ENCODE assay signal across 23 mouse cellular contexts in the genomic region with DNA sequence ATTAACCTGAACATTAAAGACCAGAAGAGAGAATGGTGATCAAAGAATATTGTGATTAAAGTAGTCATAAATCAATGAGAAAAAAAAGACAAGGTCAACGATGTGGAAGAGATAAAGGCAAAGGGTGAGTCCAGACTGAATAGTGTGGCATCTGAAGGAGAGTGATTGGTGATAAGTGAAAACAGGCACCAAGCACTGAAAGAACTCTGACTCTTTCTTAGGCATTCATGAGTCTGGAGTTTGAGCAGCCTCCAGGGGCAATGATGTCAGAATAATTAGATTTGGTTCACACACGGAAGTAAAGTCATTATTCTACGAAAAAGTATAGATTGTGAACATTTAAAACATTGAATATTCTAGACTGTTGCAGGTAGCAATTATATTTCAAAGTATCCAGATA.
DNase-seq lines count a peak whose midpoint lies in the region; ATAC-seq lines count a peak whose summit lies in the region.
"Had no signal": no experiment of that assay in that cellular context is flagged by ENCODE, and none has a peak within 500 bp of the region (broad histone marks: within the 10 kb centered on the region; RNA-seq: fewer than 3 reads in every experiment).

No protein-coding gene starts in this region.

- no peak overlapping the region for H3K4me2 ChIP-seq in embryonic facial prominence, embryonic 11.5 days (ENCODE audit: low read depth, low read length)
- no peak overlapping the region for H3K4me2 ChIP-seq in hindbrain, embryonic 11.5 days (replicated peaks; ENCODE audit: low read depth, low read length)
- no peak overlapping the region for H3K4me2 ChIP-seq in hindbrain, embryonic 14.5 days (replicated peaks)
- H3K4me2 ChIP-seq in neural tube, embryonic 11.5 days (ENCODE audit: low read depth) = no peak overlapping the region
- H3K4me2 ChIP-seq: embryonic facial prominence, embryonic 13.5 days; heart, embryonic 12.5 days had no signal

- no peaks in the 10 kb centered on the region for H3K27me3 ChIP-seq in embryonic facial prominence, embryonic 11.5 days (ENCODE audit: control insufficient read depth, insufficient read depth, low read length)
- no peaks in the 10 kb centered on the region for H3K27me3 ChIP-seq in embryonic facial prominence, embryonic 10.5 days (replicated peaks; ENCODE audit: low read depth, poor library complexity, severe bottlenecking)
- H3K27me3 ChIP-seq in hindbrain, embryonic 11.5 days (ENCODE audit: control insufficient read depth, insufficient read depth, low read length) = no peaks in the 10 kb centered on the region
- H3K27me3 ChIP-seq in hindbrain, embryonic 14.5 days (ENCODE audit: control insufficient read depth, insufficient read depth, low read length) = no peaks in the 10 kb centered on the region
- H3K27me3 ChIP-seq in neural tube, embryonic 11.5 days (ENCODE audit: control insufficient read depth, insufficient read depth, low read length) = no peaks in the 10 kb centered on the region
- H3K27me3 ChIP-seq: embryonic facial prominence, embryonic 13.5 days; heart, embryonic 12.5 days had no signal

- H3K4me3 ChIP-seq in embryonic facial prominence, embryonic 11.5 days (ENCODE audit: low read depth, low read length) = no peak overlapping the region
- H3K4me3 ChIP-seq in embryonic facial prominence, embryonic 10.5 days = no peak overlapping the region
- H3K4me3 ChIP-seq in hindbrain, embryonic 11.5 days (ENCODE audit: low read depth, low read length) = no peak overlapping the region
- H3K4me3 ChIP-seq in hindbrain, embryonic 14.5 days (replicated peaks; ENCODE audit: low read length) = no peak overlapping the region
- no peak overlapping the region for H3K4me3 ChIP-seq in neural tube, embryonic 11.5 days (ENCODE audit: low read depth, low read length)
- H3K4me3 ChIP-seq: embryonic facial prominence, embryonic 13.5 days; gastrocnemius, adult 2 months; heart, embryonic 12.5 days; hindbrain, embryonic 10.5 days had no signal

- no peak overlapping the region for H3K9ac ChIP-seq in embryonic facial prominence, embryonic 11.5 days (replicated peaks; ENCODE audit: low read length)
- H3K9ac ChIP-seq in hindbrain, embryonic 11.5 days (ENCODE audit: low read depth, low read length) = no peak overlapping the region
- no peak overlapping the region for H3K9ac ChIP-seq in hindbrain, embryonic 14.5 days
- no peak overlapping the region for H3K9ac ChIP-seq in neural tube, embryonic 11.5 days (ENCODE audit: low read length)
- H3K9ac ChIP-seq: embryonic facial prominence, embryonic 13.5 days; heart, embryonic 12.5 days had no signal

- no peaks in the 10 kb centered on the region for H3K9me3 ChIP-seq in embryonic facial prominence, embryonic 11.5 days (replicated peaks; ENCODE audit: control insufficient read depth, low read length)
- H3K9me3 ChIP-seq in embryonic facial prominence, embryonic 10.5 days = no peaks in the 10 kb centered on the region
- H3K9me3 ChIP-seq in hindbrain, embryonic 11.5 days (ENCODE audit: control insufficient read depth, low read length) = no peaks in the 10 kb centered on the region
- no peaks in the 10 kb centered on the region for H3K9me3 ChIP-seq in hindbrain, embryonic 14.5 days (ENCODE audit: control insufficient read depth, low read length)
- no peaks in the 10 kb centered on the region for H3K9me3 ChIP-seq in neural tube, embryonic 11.5 days (ENCODE audit: control insufficient read depth, low read length)
- H3K9me3 ChIP-seq: embryonic facial prominence, embryonic 13.5 days; G1E; heart, embryonic 12.5 days; hindbrain, embryonic 10.5 days had no signal

- H3K27ac ChIP-seq in embryonic facial prominence, embryonic 11.5 days (replicated peaks; ENCODE audit: low read depth, low read length) = no peak overlapping the region
- H3K27ac ChIP-seq in embryonic facial prominence, embryonic 10.5 days (replicated peaks) = no peak overlapping the region
- no peak overlapping the region for H3K27ac ChIP-seq in hindbrain, embryonic 11.5 days (ENCODE audit: low read depth, low read length)
- no peak overlapping the region for H3K27ac ChIP-seq in hindbrain, embryonic 14.5 days
- H3K27ac ChIP-seq in neural tube, embryonic 11.5 days (ENCODE audit: low read depth, low read length) = no peak overlapping the region
- H3K27ac ChIP-seq: embryonic facial prominence, embryonic 13.5 days; gastrocnemius, adult 2 months; hindbrain, embryonic 10.5 days had no signal

- no peaks in the 10 kb centered on the region for H3K4me1 ChIP-seq in embryonic facial prominence, embryonic 11.5 days (ENCODE audit: control insufficient read depth, insufficient read depth, low read length)
- H3K4me1 ChIP-seq in embryonic facial prominence, embryonic 10.5 days = no peaks in the 10 kb centered on the region
- H3K4me1 ChIP-seq in hindbrain, embryonic 11.5 days (replicated peaks; ENCODE audit: control insufficient read depth, insufficient read depth, low read length) = no peaks in the 10 kb centered on the region
- H3K4me1 ChIP-seq in hindbrain, embryonic 14.5 days (replicated peaks; ENCODE audit: control insufficient read depth, insufficient read depth, low read length) = no peaks in the 10 kb centered on the region
- no peaks in the 10 kb centered on the region for H3K4me1 ChIP-seq in neural tube, embryonic 11.5 days (ENCODE audit: control insufficient read depth, insufficient read depth, low read length)
- H3K4me1 ChIP-seq: embryonic facial prominence, embryonic 13.5 days; heart, embryonic 12.5 days; hindbrain, embryonic 10.5 days had no signal

- peak; percentile 49 for DNase-seq in embryonic facial prominence, embryonic 11.5 days (ENCODE audit: low spot score)
- DNase-seq in embryonic facial prominence, embryonic 10.5 days (ENCODE audit: low spot score) = no peak
- peak; percentile 11 for DNase-seq in hindbrain, embryonic 11.5 days (ENCODE audit: low spot score)
- no peak for DNase-seq in hindbrain, embryonic 14.5 days (ENCODE audit: low spot score)
- no peak for DNase-seq in neural tube, embryonic 11.5 days (ENCODE audit: low spot score)
- no peak for DNase-seq in neural tube, embryonic 10.5 days (ENCODE audit: extremely low spot score, low spot score)
- DNase-seq in embryo, embryonic 9.5 days (ENCODE audit: extremely low spot score) = peak; percentile 12
- no peak for DNase-seq in urinary bladder, adult 2 months (ENCODE audit: low spot score)
- DNase-seq: adrenal gland, adult 8-10 months; adrenal gland, postnatal 36 days; B cell, adult 2 months; cerebellum, adult 11 months; cerebellum, adult 8-10 months; cerebellum, postnatal 14 days; gastrocnemius, adult 2 months; gastrocnemius, postnatal 25 days had no signal

- H3K36me3 ChIP-seq in embryonic facial prominence, embryonic 11.5 days (replicated peaks; ENCODE audit: control insufficient read depth, insufficient read depth, low read depth, low read length) = no peaks in the 10 kb centered on the region
- no peaks in the 10 kb centered on the region for H3K36me3 ChIP-seq in embryonic facial prominence, embryonic 10.5 days (replicated peaks)
- H3K36me3 ChIP-seq in hindbrain, embryonic 11.5 days (ENCODE audit: control insufficient read depth, insufficient read depth, low read length) = no peaks in the 10 kb centered on the region
- H3K36me3 ChIP-seq in hindbrain, embryonic 14.5 days (replicated peaks; ENCODE audit: control insufficient read depth, insufficient read depth) = no peaks in the 10 kb centered on the region
- no peaks in the 10 kb centered on the region for H3K36me3 ChIP-seq in neural tube, embryonic 11.5 days (ENCODE audit: control insufficient read depth, insufficient read depth, low read length)
- H3K36me3 ChIP-seq: embryonic facial prominence, embryonic 13.5 days; G1E; heart, embryonic 12.5 days; hindbrain, embryonic 10.5 days had no signal

- no peak for ATAC-seq in embryonic facial prominence, embryonic 11.5 days (replicated peaks; ENCODE audit: insufficient number of reproducible peaks, low FRiP score, low TSS enrichment, low read depth)
- ATAC-seq in hindbrain, embryonic 11.5 days (ENCODE audit: low FRiP score) = no peak
- no peak for ATAC-seq in hindbrain, embryonic 14.5 days (ENCODE audit: low FRiP score)
- ATAC-seq in neural tube, embryonic 11.5 days (ENCODE audit: insufficient read depth, low FRiP score, low TSS enrichment) = 0 out of 2 replicates have a peak, but pooled peaks have one; percentile 48
- ATAC-seq: CD4-positive, CD25-positive, alpha-beta regulatory T cell, adult 4 months; hindbrain, embryonic 16.5 days; inflammation-experienced regulatory T-cells, adult 6 months had no signal

- 28% methylated on average over 3 of the region's 3 CpGs for WGBS in embryonic facial prominence, embryonic 11.5 days
- 33% methylated on average over 3 of the region's 3 CpGs for WGBS in embryonic facial prominence, embryonic 10.5 days
- 51% methylated on average over 3 of the region's 3 CpGs for WGBS in hindbrain, embryonic 11.5 days
- WGBS in hindbrain, embryonic 14.5 days = 49% methylated on average over 3 of the region's 3 CpGs
- WGBS in neural tube, embryonic 11.5 days = 37% methylated on average over 3 of the region's 3 CpGs

Comparison
In these comparisons a context has a peak if more than half of its experiments do, and no peak if none do; other contexts are left out.
1. DNase-seq: peak in embryonic facial prominence, embryonic 11.5 days (single experiment), hindbrain, embryonic 11.5 days (single experiment) and embryo, embryonic 9.5 days (single experiment); none in embryonic facial prominence, embryonic 10.5 days (single experiment), hindbrain, embryonic 14.5 days (single experiment), neural tube, embryonic 11.5 days (single experiment), neural tube, embryonic 10.5 days (single experiment) and urinary bladder, adult 2 months (single experiment).